Mouse (Mus musculus): ENCODE data around the gene Timm44. TPM values are rescaled to one million over a fixed set of nuclear protein-coding genes. Genes with fewer than 3 reads are reported as not detected.
A peak's percentile ranks its signal among the peaks of the same experiment; 100 is the strongest.

Gene Timm44
- polyA plus RNA-seq, 1 experiment = 45.6 TPM

- no peak overlapping the region for H3K4me3 ChIP-seq
- H3K4me2 ChIP-seq (ENCODE audit: low read depth) = no peak overlapping the region
- H3K79me2 ChIP-seq (ENCODE audit: control insufficient read depth, insufficient read depth) = peaks cover 39% of the 10 kb centered on the region
- TF ChIP-seq SRF (IDR thresholded peaks at IDR 0.05; ENCODE audit: control insufficient read depth, insufficient read length, low read depth) (no peak), POLR2AphosphoS2 (IDR thresholded peaks at IDR 0.05; ENCODE audit: insufficient read length, low read depth) (no peak), TCF3 (IDR thresholded peaks at IDR 0.05; ENCODE audit: insufficient read length, low read depth) (no peak), MYOG (IDR thresholded peaks at IDR 0.05; ENCODE audit: control insufficient read depth in 1 of 3, insufficient read depth in 1 of 3, insufficient read length in 2 of 3, low read depth in 2 of 3) (no peak), CEBPB (IDR thresholded peaks at IDR 0.05; ENCODE audit: insufficient read depth, poor library complexity, severe bottlenecking) (no peak), REST (IDR thresholded peaks at IDR 0.05; ENCODE audit: insufficient read depth, insufficient read length) (no peak), POLR2A (IDR thresholded peaks at IDR 0.05; ENCODE audit: insufficient read length, low read depth) (no peak), E2F4 (IDR thresholded peaks at IDR 0.05; ENCODE audit: insufficient read depth) (no peak), MAX (IDR thresholded peaks at IDR 0.05; ENCODE audit: low read depth) (no peak), MYOD1 (IDR thresholded peaks at IDR 0.05; ENCODE audit: control insufficient read depth in 1 of 3, insufficient read length in 2 of 3, low read depth in 2 of 3) (no peak), TCF12 (IDR thresholded peaks at IDR 0.05; ENCODE audit: insufficient read depth, poor library complexity, severe bottlenecking) (no peak), USF1 (IDR thresholded peaks at IDR 0.05; ENCODE audit: low read depth) (no peak)
- H3K36me3 ChIP-seq (ENCODE audit: control insufficient read depth, insufficient read depth) = peaks cover 69% of the 10 kb centered on the region
- no peaks in the 10 kb centered on the region for H3K27me3 ChIP-seq (ENCODE audit: control insufficient read depth, insufficient read depth, insufficient read length)
- no peak overlapping the region for H3ac ChIP-seq (ENCODE audit: control insufficient read depth, insufficient read length)
Measured at GRCm38 (mm10) chr8:4305838-4306237, 30.1 kb upstream of the Timm44 start.

- Histone ChIP-seq H3K79me2 (ENCODE audit: control insufficient read depth, insufficient read depth) (peaks cover 28% of the 10 kb centered on the region), H3K27me3 (ENCODE audit: control insufficient read depth, insufficient read depth, insufficient read length) (no peaks in the 10 kb centered on the region), H3K4me3 (no peak overlapping the region), H3K36me3 (ENCODE audit: control insufficient read depth, insufficient read depth) (peaks cover 58% of the 10 kb centered on the region), H3K4me2 (ENCODE audit: low read depth) (no peak overlapping the region), H3ac (ENCODE audit: control insufficient read depth, insufficient read length) (no peak overlapping the region)
- TF ChIP-seq POLR2A (IDR thresholded peaks at IDR 0.05; ENCODE audit: insufficient read length, low read depth) = no peak
Measured at GRCm38 (mm10) chr8:4304124-4304547, 28.4 kb upstream of the Timm44 start.

- TF ChIP-seq E2F4 (IDR thresholded peaks at IDR 0.05; ENCODE audit: insufficient read depth) = no peak
- TF ChIP-seq TCF12 (IDR thresholded peaks at IDR 0.05; ENCODE audit: insufficient read depth, poor library complexity, severe bottlenecking) = no peak
- TF ChIP-seq POLR2AphosphoS2 (IDR thresholded peaks at IDR 0.05; ENCODE audit: insufficient read length, low read depth) = no peak
- no peak for TF ChIP-seq TCF3 (IDR thresholded peaks at IDR 0.05; ENCODE audit: insufficient read length, low read depth)
- TF ChIP-seq MYOD1 (IDR thresholded peaks at IDR 0.05; ENCODE audit: control insufficient read depth in 1 of 3, insufficient read length in 2 of 3, low read depth in 2 of 3) = no peak
- no peak for TF ChIP-seq REST (IDR thresholded peaks at IDR 0.05; ENCODE audit: insufficient read depth, insufficient read length)
- no peak for TF ChIP-seq CEBPB (IDR thresholded peaks at IDR 0.05; ENCODE audit: insufficient read depth, poor library complexity, severe bottlenecking)
- TF ChIP-seq MAX (IDR thresholded peaks at IDR 0.05; ENCODE audit: low read depth) = no peak
- Histone ChIP-seq H3ac (ENCODE audit: control insufficient read depth, insufficient read length) (no peak overlapping the region), H3K4me2 (ENCODE audit: low read depth) (no peak overlapping the region), H3K4me3 (no peak overlapping the region), H3K36me3 (ENCODE audit: control insufficient read depth, insufficient read depth) (peaks cover 76% of the 10 kb centered on the region), H3K79me2 (ENCODE audit: control insufficient read depth, insufficient read depth) (peaks cover under 1% of the 10 kb centered on the region), H3K27me3 (ENCODE audit: control insufficient read depth, insufficient read depth, insufficient read length) (no peaks in the 10 kb centered on the region)
Measured at GRCm38 (mm10) chr8:4297822-4298221, 22.1 kb upstream of the Timm44 start.

- no peak overlapping the region for H3K4me3 ChIP-seq
- H3ac ChIP-seq (ENCODE audit: control insufficient read depth, insufficient read length) = no peak overlapping the region
- no peaks in the 10 kb centered on the region for H3K79me2 ChIP-seq (ENCODE audit: control insufficient read depth, insufficient read depth)
- no peak overlapping the region for H3K4me2 ChIP-seq (ENCODE audit: low read depth)
- H3K27me3 ChIP-seq (ENCODE audit: control insufficient read depth, insufficient read depth, insufficient read length) = no peaks in the 10 kb centered on the region
- TF ChIP-seq CEBPB (IDR thresholded peaks at IDR 0.05; ENCODE audit: insufficient read depth, poor library complexity, severe bottlenecking) = no peak
- peaks cover 92% of the 10 kb centered on the region for H3K36me3 ChIP-seq (ENCODE audit: control insufficient read depth, insufficient read depth)
Measured at GRCm38 (mm10) chr8:4292738-4293137, 17.0 kb upstream of the Timm44 start.

DNA sequence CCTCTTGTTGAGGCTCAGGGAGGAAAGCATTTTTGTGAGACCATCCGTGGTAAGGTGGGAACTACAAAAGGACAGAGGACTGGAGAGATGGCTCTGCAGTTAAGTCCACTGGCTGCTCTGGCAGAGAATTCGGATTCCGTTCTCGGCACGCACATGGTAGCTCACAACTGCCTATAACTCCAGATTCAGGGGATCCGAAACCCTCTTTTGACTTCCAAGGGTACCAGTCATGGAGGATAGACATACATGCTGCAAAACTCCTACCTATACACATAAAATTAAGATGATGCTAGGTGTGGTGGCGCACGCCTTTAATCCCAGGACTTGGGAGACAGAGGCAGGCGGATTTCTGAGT is 375 bp upstream of the Timm44 start:
- Histone ChIP-seq H3K4me3 (peak overlapping the region; percentile 57), H3K27me3 (ENCODE audit: control insufficient read depth, insufficient read depth, insufficient read length) (no peaks in the 10 kb centered on the region), H3K36me3 (ENCODE audit: control insufficient read depth, insufficient read depth) (peaks cover 7% of the 10 kb centered on the region), H3ac (ENCODE audit: control insufficient read depth, insufficient read length) (peak overlapping the region; percentile 10), H3K4me2 (ENCODE audit: low read depth) (peak overlapping the region; percentile 82), H3K79me2 (ENCODE audit: control insufficient read depth, insufficient read depth) (peaks cover 16% of the 10 kb centered on the region)
- TF ChIP-seq MYOG (IDR thresholded peaks at IDR 0.05; ENCODE audit: control insufficient read depth in 1 of 3, insufficient read depth in 1 of 3, insufficient read length in 2 of 3, low read depth in 2 of 3) = no peak
- TF ChIP-seq MAX (IDR thresholded peaks at IDR 0.05; ENCODE audit: low read depth) = no peak
- TF ChIP-seq CEBPB (IDR thresholded peaks at IDR 0.05; ENCODE audit: insufficient read depth, poor library complexity, severe bottlenecking) = no peak
- TF ChIP-seq MYOD1 (IDR thresholded peaks at IDR 0.05; ENCODE audit: control insufficient read depth in 1 of 3, insufficient read length in 2 of 3, low read depth in 2 of 3) = no peak
- no peak for TF ChIP-seq POLR2A (IDR thresholded peaks at IDR 0.05; ENCODE audit: insufficient read length, low read depth)
- no peak for TF ChIP-seq TCF3 (IDR thresholded peaks at IDR 0.05; ENCODE audit: insufficient read length, low read depth)
- no peak for TF ChIP-seq TCF12 (IDR thresholded peaks at IDR 0.05; ENCODE audit: insufficient read depth, poor library complexity, severe bottlenecking)
- TF ChIP-seq E2F4 (IDR thresholded peaks at IDR 0.05; ENCODE audit: insufficient read depth) = no peak
- no peak for TF ChIP-seq USF1 (IDR thresholded peaks at IDR 0.05; ENCODE audit: low read depth)
- TF ChIP-seq REST (IDR thresholded peaks at IDR 0.05; ENCODE audit: insufficient read depth, insufficient read length) = no peak

All from myocyte (in vitro differentiated cells).